Mouse (Mus musculus) hindbrain, embryonic 11.5 days (tissue): ENCODE results near the gene Mesp2. TPM values are rescaled to one million over a fixed set of nuclear protein-coding genes. Genes with fewer than 3 reads are reported as not detected.

Source experiments
- polyA plus RNA-seq: library from polyadenylated mRNA; unstranded; fragments of >200 nt; fragmentation: Nextera tagmentation; extraction: Ambion mirVana; gene quantifications from 2 replicates; pipeline ENCODE4 v1.2.1, GENCODE M21; 2014

The Mesp2 gene
- polyA plus RNA-seq, 1 experiment from 2014 or later, result 0.42 TPM

Other genes starting within 250 kb of the Mesp2 start
- gene Rhcg, start 193.1 kb upstream of the Mesp2 start, polyA plus RNA-seq, result 1.4 and 2.7 TPM in 2 replicates
- gene Ticrr, start 150.5 kb upstream of the Mesp2 start, polyA plus RNA-seq, result 11.8 and 16.6 TPM in 2 replicates
- 2.7 and 3.0 TPM in 2 replicates for gene Kif7, start 95.0 kb upstream of the Mesp2 start, polyA plus RNA-seq
- gene Plin1, start 77.8 kb upstream of the Mesp2 start, polyA plus RNA-seq, result not detected in 2 replicates
- 7.6 and 8.4 TPM in 2 replicates for gene Pex11a, start 67.6 kb upstream of the Mesp2 start, polyA plus RNA-seq
- 0.19 and 0.60 TPM in 2 replicates for gene Wdr93, start 67.6 kb upstream of the Mesp2 start, polyA plus RNA-seq
- not detected in 2 replicates for gene Mesp1, start 16.9 kb upstream of the Mesp2 start, polyA plus RNA-seq
- 4.9 and 6.2 TPM in 2 replicates for gene Anpep, start 50.3 kb downstream of the Mesp2 start, polyA plus RNA-seq
- gene Ap3s2, start 109.9 kb downstream of the Mesp2 start, polyA plus RNA-seq, result 46.6 and 53.8 TPM in 2 replicates
- 22.5 and 24.9 TPM in 2 replicates for gene Arpin, start 124.6 kb downstream of the Mesp2 start, polyA plus RNA-seq
- 26.4 and 28.4 TPM in 2 replicates for gene Zfp710, start 214.1 kb downstream of the Mesp2 start, polyA plus RNA-seq